Comparison of ENCODE assay signal across 7 mouse cellular contexts in genomic region chr2:156721554-156722070, GRCm38 (mm10). TPM values are rescaled to one million over a fixed set of nuclear protein-coding genes. Genes with fewer than 3 reads are reported as not detected.
DNase-seq lines count a peak whose midpoint lies in the region; ATAC-seq and TF ChIP-seq lines count a peak whose summit lies in the region.

No protein-coding gene starts in this region.

- H3K4me1 ChIP-seq in lung, postnatal 0 days (ENCODE audit: insufficient read depth, low read depth, low read length) = peaks cover 46% of the 10 kb centered on the region
- H3K4me1 ChIP-seq in forebrain, embryonic 10.5 days = peaks cover 88% of the 10 kb centered on the region
- H3K4me1 ChIP-seq in liver, embryonic 11.5 days (replicated peaks; ENCODE audit: control insufficient read depth, insufficient read depth, low read length) = peaks cover 42% of the 10 kb centered on the region
- peaks cover 61% of the 10 kb centered on the region for H3K4me1 ChIP-seq in stomach, embryonic 16.5 days (ENCODE audit: control insufficient read depth, insufficient read depth, low read length)

- H3K4me3 ChIP-seq in lung, postnatal 0 days (ENCODE audit: low read depth, low read length) = peak overlapping the region; percentile 96
- H3K4me3 ChIP-seq in forebrain, embryonic 10.5 days = peak overlapping the region; percentile 94
- peak overlapping the region; percentile 92 for H3K4me3 ChIP-seq in liver, embryonic 11.5 days (ENCODE audit: low read depth, low read length)
- peak overlapping the region; percentile 95 for H3K4me3 ChIP-seq in stomach, embryonic 16.5 days (replicated peaks; ENCODE audit: low read length)

- TF ChIP-seq EP300 in lung, postnatal 0 days (IDR thresholded peaks at IDR 0.05) = no peak

- no peak for ATAC-seq in lung, postnatal 0 days
- ATAC-seq in liver, embryonic 11.5 days (replicated peaks; ENCODE audit: low FRiP score) = no peak
- ATAC-seq in stomach, embryonic 16.5 days (ENCODE audit: insufficient read depth, low FRiP score) = no peak
- no peak for ATAC-seq in granulocyte monocyte progenitor cell, adult 5-6 weeks (replicated peaks; ENCODE audit: poor library complexity, severe bottlenecking)

- no peaks in the 10 kb centered on the region for H3K36me3 ChIP-seq in lung, postnatal 0 days (ENCODE audit: insufficient read depth, low read length)
- H3K36me3 ChIP-seq in forebrain, embryonic 10.5 days (replicated peaks) = peaks cover 10% of the 10 kb centered on the region; the same call in 1 of the 2 replicates
- no peaks in the 10 kb centered on the region for H3K36me3 ChIP-seq in liver, embryonic 11.5 days (ENCODE audit: control insufficient read depth, insufficient read depth, low read length)
- H3K36me3 ChIP-seq in stomach, embryonic 16.5 days (ENCODE audit: control insufficient read depth, insufficient read depth, low read length) = no peaks in the 10 kb centered on the region

- peak overlapping the region; percentile 91 for H3K27ac ChIP-seq in lung, postnatal 0 days (ENCODE audit: low read length)
- H3K27ac ChIP-seq in forebrain, embryonic 10.5 days = peak overlapping the region; percentile 98
- H3K27ac ChIP-seq in liver, embryonic 11.5 days (ENCODE audit: low read depth, low read length) = peak overlapping the region; percentile 65
- peak overlapping the region; percentile 84 for H3K27ac ChIP-seq in stomach, embryonic 16.5 days (ENCODE audit: low read length)

- no peaks in the 10 kb centered on the region for H3K27me3 ChIP-seq in lung, postnatal 0 days (replicated peaks; ENCODE audit: insufficient read depth, low read length)
- no peaks in the 10 kb centered on the region for H3K27me3 ChIP-seq in forebrain, embryonic 10.5 days (ENCODE audit: poor library complexity, severe bottlenecking)
- no peaks in the 10 kb centered on the region for H3K27me3 ChIP-seq in liver, embryonic 11.5 days (replicated peaks; ENCODE audit: control insufficient read depth, insufficient read depth, low read length)
- no peaks in the 10 kb centered on the region for H3K27me3 ChIP-seq in stomach, embryonic 16.5 days (ENCODE audit: control insufficient read depth, insufficient read depth, low read length)

- intact Hi-C loops in left cerebral cortex, postnatal 4 days (cut with DNase I) = no loop called here

- no peaks in the 10 kb centered on the region for H3K9me3 ChIP-seq in lung, postnatal 0 days (ENCODE audit: low read length)
- H3K9me3 ChIP-seq in forebrain, embryonic 10.5 days = no peaks in the 10 kb centered on the region
- H3K9me3 ChIP-seq in liver, embryonic 11.5 days (ENCODE audit: control insufficient read depth, low read length) = no peaks in the 10 kb centered on the region
- no peaks in the 10 kb centered on the region for H3K9me3 ChIP-seq in stomach, embryonic 16.5 days (replicated peaks; ENCODE audit: control insufficient read depth, low read length)

- peak overlapping the region; percentile 69 for H3K4me2 ChIP-seq in lung, postnatal 0 days (replicated peaks; ENCODE audit: low read depth, low read length)
- peak overlapping the region; percentile 85 for H3K4me2 ChIP-seq in liver, embryonic 11.5 days
- H3K4me2 ChIP-seq in stomach, embryonic 16.5 days (ENCODE audit: low read depth, low read length) = peak overlapping the region; percentile 87

- under 1% methylated on average over 17 of the region's 17 CpGs for WGBS in lung, postnatal 0 days
- under 1% methylated on average over 17 of the region's 17 CpGs for WGBS in forebrain, embryonic 10.5 days
- WGBS in liver, embryonic 11.5 days = under 1% methylated on average over 17 of the region's 17 CpGs
- WGBS in stomach, embryonic 16.5 days = 0% methylated on average over 17 of the region's 17 CpGs

- H3K9ac ChIP-seq in lung, postnatal 0 days (replicated peaks; ENCODE audit: low read depth) = peak overlapping the region; percentile 94
- peak overlapping the region; percentile 79 for H3K9ac ChIP-seq in liver, embryonic 11.5 days (ENCODE audit: low read depth, low read length)
- H3K9ac ChIP-seq in stomach, embryonic 16.5 days (ENCODE audit: low read length) = peak overlapping the region; percentile 90

- no peak for TF ChIP-seq CTCF in lung, postnatal 0 days (IDR thresholded peaks at IDR 0.05)

- no peak for DNase-seq in lung, postnatal 0 days (ENCODE audit: low spot score)
- DNase-seq in lung, adult 18-20 months = no peak
- DNase-seq in forebrain, embryonic 10.5 days (ENCODE audit: extremely low spot score, low spot score) = no peak
- DNase-seq in liver, embryonic 11.5 days (ENCODE audit: low spot score) = peak; percentile 44
- no peak for DNase-seq in left cerebral cortex, postnatal 4 days

RNA-seq across cellular contexts. Expression of gene Myl9, which starts 53.6 kb away (rescaled TPM):
- 222 and 240 TPM in 2 replicates for polyA plus RNA-seq in lung, postnatal 0 days (2015; fragmentation: Nextera tagmentation; extraction: Ambion mirVana)
- polyA plus RNA-seq in forebrain, embryonic 10.5 days (2016; fragmentation: Nextera tagmentation; extraction: Ambion mirVana) = 79.0 and 80.3 TPM in 2 replicates
- polyA plus RNA-seq in liver, embryonic 11.5 days (2014; fragmentation: Nextera tagmentation; extraction: Ambion mirVana) = 98.9 and 115 TPM in 2 replicates
- 1,649 and 1,814 TPM in 2 replicates for polyA plus RNA-seq in stomach, embryonic 16.5 days (2015; fragmentation: Nextera tagmentation; extraction: Ambion mirVana)
- total RNA-seq in granulocyte monocyte progenitor cell, adult 5-6 weeks (2014; fragmentation: Nextera tagmentation) = not detected in 2 replicates
- total RNA-seq in granulocyte monocyte progenitor cell, adult 5-6 weeks (2017) = not detected in 2 replicates
- 10 to 100 TPM; 13.4 to 18.6 TPM for total RNA-seq in left cerebral cortex, postnatal 4 days (2021)
